Mouse (Mus musculus): ENCODE results near the gene Exosc10.

- no peak for TF ChIP-seq CTCF (IDR thresholded peaks at IDR 0.05)
- TF ChIP-seq EP300 (IDR thresholded peaks at IDR 0.05): no peak
These were observed 26.9 kb upstream of the Exosc10 start for GRCm38 (mm10) chr4:148531341-148531740.

Measured in lung, postnatal 0 days (tissue).